Mouse (Mus musculus) hindbrain, embryonic 14.5 days (tissue): ENCODE data around the gene E130208F15Rik. TPM values are rescaled to one million over a fixed set of nuclear protein-coding genes. Genes with fewer than 3 reads are reported as not detected.

Experiments
- ATAC-seq: fragments of 200-750 bp; cut with Nextera tagmentation; 2 replicates; pipeline ENCODE4 v1.8.0; 2017; ENCODE audit warnings: moderate number of reproducible peaks, mild to moderate bottlenecking, moderate TSS enrichment, moderate library complexity; ENCODE audit not compliant: low FRiP score
- DNase-seq: peaks from one replicate; pipeline ENCODE4 v3.0.0-alpha.2; 2015; ENCODE audit warnings: low spot score
- H3K27ac ChIP-seq: fragments of 300-500 bp; sonication (generic); 2 replicates; pipeline ENCODE4 v1.5.1; 2014; ENCODE audit warnings: mild to moderate bottlenecking, moderate library complexity
- H3K27me3 ChIP-seq: fragments of 300-500 bp; sonication (generic); 2 replicates; pipeline ENCODE4 v1.6.1; 2014; ENCODE audit warnings: mild to moderate bottlenecking, low read length, mixed read lengths; ENCODE audit not compliant: control insufficient read depth, insufficient read depth
- H3K36me3 ChIP-seq: fragments of 300-500 bp; sonication (generic); replicated peaks from 2 replicates; pipeline ENCODE4 v1.6.1; 2014; ENCODE audit not compliant: control insufficient read depth, insufficient read depth
- H3K4me1 ChIP-seq: fragments of 300-500 bp; sonication (generic); replicated peaks from 2 replicates; pipeline ENCODE4 v1.6.1; 2014; ENCODE audit warnings: antibody characterized with exemption, low read length, mixed read lengths; ENCODE audit not compliant: control insufficient read depth, insufficient read depth
- H3K4me2 ChIP-seq: fragments of 300-500 bp; sonication (generic); replicated peaks from 2 replicates; pipeline ENCODE4 v1.6.1; 2014; ENCODE audit warnings: mild to moderate bottlenecking, moderate library complexity
- H3K4me3 ChIP-seq: fragments of 300-500 bp; sonication (generic); replicated peaks from 2 replicates; pipeline ENCODE4 v1.5.1; 2014; ENCODE audit warnings: mild to moderate bottlenecking, low read length
- H3K9ac ChIP-seq: fragments of 300-500 bp; sonication (generic); 2 replicates; pipeline ENCODE4 v1.6.1; 2014
- H3K9me3 ChIP-seq: fragments of 300-500 bp; sonication (generic); 2 replicates; pipeline ENCODE4 v1.6.1; 2016; ENCODE audit warnings: low read length; ENCODE audit not compliant: control insufficient read depth
- WGBS: fragments of 180-500 bp; shearing (Covaris S2); extraction: QIAGEN DNeasy Blood & Tissue Kit; methylation state at CpG from one replicate; pipeline ENCODE4 v1.1.7; 2014; 5-methylcytosine and 5-hydroxymethylcytosine counted together
- polyA plus RNA-seq: library from polyadenylated mRNA; unstranded; fragments of >200 nt; fragmentation: Nextera tagmentation; extraction: Ambion mirVana; gene quantifications from 2 replicates; pipeline ENCODE4 v1.2.1, GENCODE M21; 2014

Gene E130208F15Rik
- polyA plus RNA-seq, 1 experiment from 2014 or later: not detected

GRCm38 (mm10) chr7:30339432-30340109 is 18.0 kb downstream of the E130208F15Rik start:
- Histone ChIP-seq H3K36me3 (no peaks in the 10 kb centered on the region), H3K4me3 (no peak overlapping the region), H3K4me2 (no peak overlapping the region), H3K4me1 (no peaks in the 10 kb centered on the region), H3K27me3 (peaks cover 9% of the 10 kb centered on the region; the same call in 1 of the 2 replicates), H3K9ac (no peak overlapping the region), H3K27ac (no peak overlapping the region), H3K9me3 (no peaks in the 10 kb centered on the region)
- 67% methylated on average over 5 of the region's 5 CpGs for WGBS
- no peak for ATAC-seq
- no peak for DNase-seq

- DNase-seq: peak; percentile 69
- no peak for ATAC-seq
- WGBS: 27% methylated on average over 21 of the region's 21 CpGs
- no peak overlapping the region for H3K9ac ChIP-seq
- H3K4me1 ChIP-seq: 0 out of 2 replicates have a peak, but pooled peaks cover 5% of the 10 kb centered on the region
- no peaks in the 10 kb centered on the region for H3K9me3 ChIP-seq
- H3K27ac ChIP-seq: no peak overlapping the region
- no peaks in the 10 kb centered on the region for H3K36me3 ChIP-seq
- no peak overlapping the region for H3K4me2 ChIP-seq
- H3K27me3 ChIP-seq: peaks cover 27% of the 10 kb centered on the region
- no peak overlapping the region for H3K4me3 ChIP-seq
These were observed 25.3 kb downstream of the E130208F15Rik start for GRCm38 (mm10) chr7:30346635-30347379.

GRCm38 (mm10) chr7:30347828-30348227 is 26.3 kb downstream of the E130208F15Rik start:
- H3K27me3 ChIP-seq: peaks cover 27% of the 10 kb centered on the region
- ATAC-seq: peak; percentile 83
- WGBS: 2% methylated on average over 30 of the region's 30 CpGs
- peak overlapping the region; percentile 49 for H3K4me2 ChIP-seq
- peak; percentile 87 for DNase-seq
- H3K4me1 ChIP-seq: 0 out of 2 replicates have a peak, but pooled peaks cover 5% of the 10 kb centered on the region
- no peaks in the 10 kb centered on the region for H3K36me3 ChIP-seq
- H3K27ac ChIP-seq: no peak overlapping the region
- no peak overlapping the region for H3K9ac ChIP-seq
- no peaks in the 10 kb centered on the region for H3K9me3 ChIP-seq
- H3K4me3 ChIP-seq: 0 out of 2 replicates have a peak overlapping the region, but pooled peaks have one; percentile 3

- WGBS: 13% methylated on average over 6 of the region's 6 CpGs
- peak; percentile 79 for DNase-seq
- no peak overlapping the region for H3K27ac ChIP-seq
- no peak overlapping the region for H3K4me2 ChIP-seq
- H3K27me3 ChIP-seq: 0 out of 2 replicates have a peak, but pooled peaks cover 7% of the 10 kb centered on the region
- ATAC-seq: peak; percentile 65
- H3K4me1 ChIP-seq: peaks cover 4% of the 10 kb centered on the region; the same call in 1 of the 2 replicates
- H3K36me3 ChIP-seq: peaks cover 29% of the 10 kb centered on the region
- H3K9me3 ChIP-seq: no peaks in the 10 kb centered on the region
- no peak overlapping the region for H3K9ac ChIP-seq
- H3K4me3 ChIP-seq: no peak overlapping the region
These were observed 31.8 kb downstream of the E130208F15Rik start for GRCm38 (mm10) chr7:30353279-30353822.

- H3K9me3 ChIP-seq: no peaks in the 10 kb centered on the region
- ATAC-seq (no peak), DNase-seq (no peak)
- H3K4me1 ChIP-seq: peaks cover 10% of the 10 kb centered on the region
- H3K27me3 ChIP-seq: 0 out of 2 replicates have a peak, but pooled peaks cover 7% of the 10 kb centered on the region
- H3K36me3 ChIP-seq: peaks cover 36% of the 10 kb centered on the region
- no peak overlapping the region for H3K9ac ChIP-seq
- 79% methylated on average over 4 of the region's 4 CpGs for WGBS
- H3K4me3 ChIP-seq: no peak overlapping the region
- no peak overlapping the region for H3K4me2 ChIP-seq
- no peak overlapping the region for H3K27ac ChIP-seq
These were observed 32.5 kb downstream of the E130208F15Rik start for GRCm38 (mm10) chr7:30354059-30354458.

- DNase-seq (no peak), ATAC-seq (no peak)
- Histone ChIP-seq H3K27ac (no peak overlapping the region), H3K27me3 (no peaks in the 10 kb centered on the region), H3K4me2 (peak overlapping the region; percentile 42), H3K9ac (peak overlapping the region; percentile 41), H3K4me1 (peaks cover 45% of the 10 kb centered on the region), H3K9me3 (no peaks in the 10 kb centered on the region), H3K4me3 (no peak overlapping the region; the same call in 1 of the 2 replicates), H3K36me3 (peaks cover 50% of the 10 kb centered on the region)
- 59% methylated on average over 7 of the region's 7 CpGs for WGBS
These were observed 37.0 kb downstream of the E130208F15Rik start for GRCm38 (mm10) chr7:30358378-30359186.

GRCm38 (mm10) chr7:30359276-30359865 is 37.8 kb downstream of the E130208F15Rik start:
- H3K4me1 ChIP-seq: peaks cover 44% of the 10 kb centered on the region
- WGBS: 68% methylated on average over 31 of the region's 31 CpGs
- peak overlapping the region; percentile 11; the same call in 1 of the 2 replicates for H3K4me3 ChIP-seq
- DNase-seq: no peak
- H3K27me3 ChIP-seq: no peaks in the 10 kb centered on the region
- H3K4me2 ChIP-seq: peak overlapping the region; percentile 42
- ATAC-seq: no peak
- peak overlapping the region; percentile 41 for H3K9ac ChIP-seq
- H3K27ac ChIP-seq: no peak overlapping the region
- H3K9me3 ChIP-seq: no peaks in the 10 kb centered on the region
- peaks cover 49% of the 10 kb centered on the region for H3K36me3 ChIP-seq

GRCm38 (mm10) chr7:30360028-30360427 is 38.5 kb downstream of the E130208F15Rik start:
- Histone ChIP-seq H3K9me3 (no peaks in the 10 kb centered on the region), H3K27ac (no peak overlapping the region), H3K36me3 (peaks cover 42% of the 10 kb centered on the region), H3K4me1 (peaks cover 44% of the 10 kb centered on the region), H3K4me3 (no peak overlapping the region), H3K9ac (no peak overlapping the region), H3K4me2 (peak overlapping the region; percentile 42), H3K27me3 (no peaks in the 10 kb centered on the region)
- DNase-seq (no peak), ATAC-seq (no peak)
- WGBS: 90% methylated on average over 17 of the region's 17 CpGs
